Mouse (Mus musculus): ENCODE data around the gene Cacna1b. TPM values are rescaled to one million over a fixed set of nuclear protein-coding genes. Genes with fewer than 3 reads are reported as not detected.

Cacna1b gene
- polyA plus RNA-seq, 1 experiment from 2014 or later: 0.06 TPM

- Histone ChIP-seq H3K27ac (ENCODE audit: low read length) (no peak overlapping the region), H3K27me3 (ENCODE audit: control insufficient read depth, insufficient read depth, low read depth, low read length) (no peaks in the 10 kb centered on the region; the same call in 1 of the 2 replicates), H3K9ac (ENCODE audit: low read depth, low read length) (no peak overlapping the region), H3K4me1 (ENCODE audit: control insufficient read depth, low read depth, low read length) (no peaks in the 10 kb centered on the region), H3K36me3 (ENCODE audit: control insufficient read depth, insufficient read depth) (no peaks in the 10 kb centered on the region), H3K4me3 (ENCODE audit: low read depth, low read length) (no peak overlapping the region), H3K4me2 (ENCODE audit: low read depth, low read length) (peak overlapping the region; percentile 25; the same call in 1 of the 2 replicates), H3K9me3 (replicated peaks; ENCODE audit: control insufficient read depth, low read length) (no peaks in the 10 kb centered on the region)
- no peak; the same call in 1 of the 2 replicates for ATAC-seq (ENCODE audit: low read depth)
- WGBS (ENCODE audit: insufficient replicate concordance): 22% methylated on average over 50 of the region's 50 CpGs
Measured at GRCm38 (mm10) chr2:24679012-24679651, 83.8 kb downstream of the Cacna1b start.

DNA sequence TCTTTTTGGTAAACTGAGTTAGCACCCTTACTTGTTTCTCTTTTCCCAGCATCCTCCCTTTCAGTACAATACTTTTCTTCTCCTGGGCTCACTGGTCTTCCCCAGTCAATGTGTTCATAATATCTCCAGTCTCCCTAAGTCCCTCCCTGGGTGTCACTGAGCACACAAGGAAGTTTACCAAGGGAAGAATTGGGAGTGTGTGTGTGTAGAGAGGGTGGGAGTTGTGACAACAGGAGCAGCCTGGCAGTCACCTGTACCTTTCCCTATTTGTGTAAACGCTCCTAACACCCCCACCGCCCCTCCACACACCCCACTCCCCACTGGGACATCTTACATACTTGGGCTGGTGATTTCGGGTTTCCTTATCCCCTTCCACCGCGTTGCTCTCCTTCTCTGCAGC lies 84.4 kb downstream of the Cacna1b start:
- H3K9me3 ChIP-seq (replicated peaks; ENCODE audit: control insufficient read depth, low read length): no peaks in the 10 kb centered on the region
- no peak overlapping the region for H3K27ac ChIP-seq (ENCODE audit: low read length)
- H3K4me3 ChIP-seq (ENCODE audit: low read depth, low read length): no peak overlapping the region
- ATAC-seq (ENCODE audit: low read depth): no peak
- H3K27me3 ChIP-seq (ENCODE audit: control insufficient read depth, insufficient read depth, low read depth, low read length): no peaks in the 10 kb centered on the region; the same call in 1 of the 2 replicates
- 51% methylated on average over 5 of the region's 5 CpGs for WGBS (ENCODE audit: insufficient replicate concordance)
- no peak overlapping the region for H3K9ac ChIP-seq (ENCODE audit: low read depth, low read length)
- H3K4me2 ChIP-seq (ENCODE audit: low read depth, low read length): no peak overlapping the region
- no peaks in the 10 kb centered on the region for H3K4me1 ChIP-seq (ENCODE audit: control insufficient read depth, low read depth, low read length)
- H3K36me3 ChIP-seq (ENCODE audit: control insufficient read depth, insufficient read depth): no peaks in the 10 kb centered on the region

GRCm38 (mm10) chr2:24678110-24678509 lies 84.8 kb downstream of the Cacna1b start:
- H3K4me3 ChIP-seq (ENCODE audit: low read depth, low read length): no peak overlapping the region
- H3K36me3 ChIP-seq (ENCODE audit: control insufficient read depth, insufficient read depth): no peaks in the 10 kb centered on the region
- no peak for ATAC-seq (ENCODE audit: low read depth)
- no peaks in the 10 kb centered on the region for H3K9me3 ChIP-seq (replicated peaks; ENCODE audit: control insufficient read depth, low read length)
- WGBS (ENCODE audit: insufficient replicate concordance): 57% methylated on average over 4 of the region's 4 CpGs
- no peak overlapping the region for H3K27ac ChIP-seq (ENCODE audit: low read length)
- no peaks in the 10 kb centered on the region; the same call in 1 of the 2 replicates for H3K27me3 ChIP-seq (ENCODE audit: control insufficient read depth, insufficient read depth, low read depth, low read length)
- no peaks in the 10 kb centered on the region for H3K4me1 ChIP-seq (ENCODE audit: control insufficient read depth, low read depth, low read length)
- H3K9ac ChIP-seq (ENCODE audit: low read depth, low read length): no peak overlapping the region
- H3K4me2 ChIP-seq (ENCODE audit: low read depth, low read length): no peak overlapping the region

- H3K4me2 ChIP-seq (ENCODE audit: low read depth, low read length): no peak overlapping the region
- no peaks in the 10 kb centered on the region; the same call in 1 of the 2 replicates for H3K27me3 ChIP-seq (ENCODE audit: control insufficient read depth, insufficient read depth, low read depth, low read length)
- H3K9me3 ChIP-seq (replicated peaks; ENCODE audit: control insufficient read depth, low read length): no peaks in the 10 kb centered on the region
- no peaks in the 10 kb centered on the region for H3K4me1 ChIP-seq (ENCODE audit: control insufficient read depth, low read depth, low read length)
- no peak for ATAC-seq (ENCODE audit: low read depth)
- H3K36me3 ChIP-seq (ENCODE audit: control insufficient read depth, insufficient read depth): no peaks in the 10 kb centered on the region
- no peak overlapping the region for H3K9ac ChIP-seq (ENCODE audit: low read depth, low read length)
- WGBS (ENCODE audit: insufficient replicate concordance): 84% methylated on average over 3 of the region's 3 CpGs
- H3K27ac ChIP-seq (ENCODE audit: low read length): no peak overlapping the region
- no peak overlapping the region for H3K4me3 ChIP-seq (ENCODE audit: low read depth, low read length)
Measured at GRCm38 (mm10) chr2:24677629-24678028, 85.3 kb downstream of the Cacna1b start.

GRCm38 (mm10) chr2:24674432-24675006 lies 88.4 kb downstream of the Cacna1b start:
- H3K27me3 ChIP-seq (ENCODE audit: control insufficient read depth, insufficient read depth, low read depth, low read length): no peaks in the 10 kb centered on the region; the same call in 1 of the 2 replicates
- H3K4me2 ChIP-seq (ENCODE audit: low read depth, low read length): no peak overlapping the region
- H3K27ac ChIP-seq (ENCODE audit: low read length): no peak overlapping the region
- ATAC-seq (ENCODE audit: low read depth): no peak
- no peak overlapping the region for H3K9ac ChIP-seq (ENCODE audit: low read depth, low read length)
- 45% methylated on average over 6 of the region's 6 CpGs for WGBS (ENCODE audit: insufficient replicate concordance)
- no peaks in the 10 kb centered on the region for H3K9me3 ChIP-seq (replicated peaks; ENCODE audit: control insufficient read depth, low read length)
- H3K4me1 ChIP-seq (ENCODE audit: control insufficient read depth, low read depth, low read length): no peaks in the 10 kb centered on the region
- no peaks in the 10 kb centered on the region for H3K36me3 ChIP-seq (ENCODE audit: control insufficient read depth, insufficient read depth)
- no peak overlapping the region for H3K4me3 ChIP-seq (ENCODE audit: low read depth, low read length)

GRCm38 (mm10) chr2:24668598-24668997 lies 94.4 kb downstream of the Cacna1b start:
- Histone ChIP-seq H3K4me1 (ENCODE audit: control insufficient read depth, low read depth, low read length) (no peaks in the 10 kb centered on the region), H3K36me3 (ENCODE audit: control insufficient read depth, insufficient read depth) (no peaks in the 10 kb centered on the region), H3K27ac (ENCODE audit: low read length) (no peak overlapping the region), H3K9ac (ENCODE audit: low read depth, low read length) (no peak overlapping the region), H3K4me3 (ENCODE audit: low read depth, low read length) (no peak overlapping the region), H3K27me3 (ENCODE audit: control insufficient read depth, insufficient read depth, low read depth, low read length) (no peaks in the 10 kb centered on the region), H3K4me2 (ENCODE audit: low read depth, low read length) (no peak overlapping the region), H3K9me3 (replicated peaks; ENCODE audit: control insufficient read depth, low read length) (no peaks in the 10 kb centered on the region)
- ATAC-seq (ENCODE audit: low read depth): no peak
- 72% methylated on average over 5 of the region's 5 CpGs for WGBS (ENCODE audit: insufficient replicate concordance)

DNA sequence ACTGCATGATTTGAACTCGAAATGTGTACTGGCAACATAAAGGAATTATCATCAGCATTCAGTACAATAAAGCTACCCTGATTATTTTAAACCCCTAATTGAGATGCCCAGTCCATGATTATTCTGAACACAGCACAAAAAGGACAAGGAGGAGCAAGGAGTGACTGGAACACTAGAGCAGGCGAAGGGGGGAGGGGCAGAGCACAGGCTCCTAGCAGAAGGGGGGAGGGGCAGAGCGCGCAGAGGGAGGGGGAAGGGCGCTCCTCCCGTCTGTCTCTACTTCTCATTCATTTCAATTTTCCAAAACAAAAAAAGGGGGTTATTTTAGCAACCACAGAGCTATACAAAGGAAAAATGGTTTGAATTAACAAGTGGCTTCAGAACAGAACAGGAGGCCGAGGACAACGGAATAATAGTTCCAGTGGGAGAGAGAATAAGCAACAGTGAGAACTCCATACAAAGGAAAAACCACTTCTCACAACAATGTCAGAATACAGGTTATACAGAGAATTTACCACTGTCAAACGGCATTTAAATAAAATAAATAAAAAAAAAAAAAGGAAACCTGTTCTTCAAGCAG lies 98.2 kb downstream of the Cacna1b start:
- WGBS (ENCODE audit: insufficient replicate concordance): 26% methylated on average over 9 of the region's 9 CpGs
- H3K4me2 ChIP-seq (ENCODE audit: low read depth, low read length): no peak overlapping the region
- ATAC-seq (ENCODE audit: low read depth): no peak
- H3K9me3 ChIP-seq (replicated peaks; ENCODE audit: control insufficient read depth, low read length): no peaks in the 10 kb centered on the region
- no peak overlapping the region for H3K9ac ChIP-seq (ENCODE audit: low read depth, low read length)
- H3K4me3 ChIP-seq (ENCODE audit: low read depth, low read length): no peak overlapping the region
- H3K27ac ChIP-seq (ENCODE audit: low read length): no peak overlapping the region
- no peaks in the 10 kb centered on the region for H3K27me3 ChIP-seq (ENCODE audit: control insufficient read depth, insufficient read depth, low read depth, low read length)
- H3K4me1 ChIP-seq (ENCODE audit: control insufficient read depth, low read depth, low read length): no peaks in the 10 kb centered on the region
- no peaks in the 10 kb centered on the region for H3K36me3 ChIP-seq (ENCODE audit: control insufficient read depth, insufficient read depth)

- H3K27ac ChIP-seq (ENCODE audit: low read length): no peak overlapping the region
- H3K9me3 ChIP-seq (replicated peaks; ENCODE audit: control insufficient read depth, low read length): no peaks in the 10 kb centered on the region
- H3K4me1 ChIP-seq (ENCODE audit: control insufficient read depth, low read depth, low read length): no peaks in the 10 kb centered on the region
- no peak overlapping the region for H3K9ac ChIP-seq (ENCODE audit: low read depth, low read length)
- H3K36me3 ChIP-seq (ENCODE audit: control insufficient read depth, insufficient read depth): no peaks in the 10 kb centered on the region
- no peaks in the 10 kb centered on the region for H3K27me3 ChIP-seq (ENCODE audit: control insufficient read depth, insufficient read depth, low read depth, low read length)
- H3K4me2 ChIP-seq (ENCODE audit: low read depth, low read length): no peak overlapping the region
- ATAC-seq (ENCODE audit: low read depth): no peak
- WGBS (ENCODE audit: insufficient replicate concordance): 62% methylated on average over 6 of the region's 6 CpGs
- H3K4me3 ChIP-seq (ENCODE audit: low read depth, low read length): no peak overlapping the region
Measured at GRCm38 (mm10) chr2:24659150-24659775, 103.7 kb downstream of the Cacna1b start.

DNA sequence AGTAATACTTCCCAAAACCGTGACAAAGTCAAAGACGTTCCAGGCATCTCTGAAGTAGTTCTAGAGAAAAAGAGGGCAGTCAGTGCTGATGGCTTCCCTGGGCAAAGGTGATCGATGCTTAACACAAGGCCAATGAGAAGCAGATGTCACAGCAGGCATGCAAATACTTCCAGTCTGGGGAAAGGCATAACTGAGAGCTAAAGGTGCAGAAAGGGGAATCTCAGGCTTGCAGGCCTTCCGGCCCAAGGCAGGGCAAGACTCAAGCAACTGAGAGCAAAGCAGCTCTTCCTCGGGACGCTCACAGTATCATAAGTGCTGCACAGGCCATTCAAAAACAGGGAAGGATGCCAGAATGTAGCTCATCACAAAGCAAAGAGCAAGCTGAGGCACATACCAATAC lies 114.4 kb downstream of the Cacna1b start:
- Histone ChIP-seq H3K36me3 (ENCODE audit: control insufficient read depth, insufficient read depth) (no peaks in the 10 kb centered on the region), H3K9me3 (replicated peaks; ENCODE audit: control insufficient read depth, low read length) (no peaks in the 10 kb centered on the region), H3K4me2 (ENCODE audit: low read depth, low read length) (no peak overlapping the region), H3K4me1 (ENCODE audit: control insufficient read depth, low read depth, low read length) (no peaks in the 10 kb centered on the region), H3K9ac (ENCODE audit: low read depth, low read length) (no peak overlapping the region), H3K27me3 (ENCODE audit: control insufficient read depth, insufficient read depth, low read depth, low read length) (no peaks in the 10 kb centered on the region), H3K27ac (ENCODE audit: low read length) (no peak overlapping the region), H3K4me3 (ENCODE audit: low read depth, low read length) (no peak overlapping the region)
- no peak for ATAC-seq (ENCODE audit: low read depth)
- WGBS (ENCODE audit: insufficient replicate concordance): 63% methylated on average over 6 of the region's 6 CpGs
